Mouse (Mus musculus) mouse embryonic stem cell (cell line): ENCODE results near the gene Olfr622.

ENCODE experiments used
- in situ Hi-C, 2 experiments: fragments of 300-500 bp; cut with MboI; formaldehyde crosslinking; loops; 1 replicate in 1 of 2; 3 replicates in 1 of 2; pipeline ENCODE4 v1.14.3; 2019 to 2020; ENCODE audit warnings: low sequenced_read_pairs in 2 of 2, low pct_unique_long_range_greater_than_20kb in 1 of 2, mixed read lengths in 1 of 2; ENCODE audit not compliant: unreplicated experiment in 1 of 2

Gene Olfr622

GRCm38 (mm10) chr7:103642602-103643001 lies at the start of gene Olfr622:
Gene Olfr622 (minus strand): TSS chr7:103642702.
- in situ Hi-C loops: no loop called here

- in situ Hi-C loops: no loop called here
These were observed 39.9 kb upstream of the Olfr622 start, which contains the start of gene Olfr625-ps1 for GRCm38 (mm10) chr7:103682420-103682819. Gene Olfr625-ps1 (plus strand): TSS chr7:103682720.

GRCm38 (mm10) chr7:103671091-103671490 lies 28.6 kb upstream of the Olfr622 start, which contains the start of gene Olfr624:
Gene Olfr624 (minus strand): TSS chr7:103671191.
- in situ Hi-C loops: no loop called here

GRCm38 (mm10) chr7:103663598-103663997 lies 21.1 kb upstream of the Olfr622 start, which contains the start of gene Olfr623:
Gene Olfr623 (minus strand): TSS chr7:103663698.
- in situ Hi-C loops: no loop called here

- in situ Hi-C loops: no loop called here
These were observed 1.6 kb upstream of the Olfr622 start for GRCm38 (mm10) chr7:103644070-103644469.

- in situ Hi-C loops: no loop called here
These were observed 5.7 kb downstream of the Olfr622 start for GRCm38 (mm10) chr7:103636795-103637194.

GRCm38 (mm10) chr7:103612434-103612833 lies 30.1 kb downstream of the Olfr622 start, which contains the start of gene Olfr620:
Gene Olfr620 (minus strand): TSS chr7:103612534.
- in situ Hi-C loops: no loop called here

GRCm38 (mm10) chr7:103607425-103607824 lies 35.1 kb downstream of the Olfr622 start:
- in situ Hi-C loops: no loop called here

- in situ Hi-C loops: no loop called here
These were observed 42.2 kb downstream of the Olfr622 start, which contains the start of gene Olfr619 for GRCm38 (mm10) chr7:103600275-103600674. Gene Olfr619 (plus strand): TSS chr7:103600575.

- in situ Hi-C loops: no loop called here
These were observed 52.7 kb downstream of the Olfr622 start, which contains the start of gene Olfr618 for GRCm38 (mm10) chr7:103589803-103590202. Gene Olfr618 (plus strand): TSS chr7:103590103.
